Mouse (Mus musculus) limb, embryonic 14.5 days (tissue): Measurements from ENCODE around the gene Nrarp. TPM values are rescaled to one million over a fixed set of nuclear protein-coding genes. Genes with fewer than 3 reads are reported as not detected.

Experiments used
- ATAC-seq: fragments of 200-750 bp; cut with Nextera tagmentation; 2 replicates; pipeline ENCODE4 v1.8.0; 2017; ENCODE audit warnings: low read depth, moderate number of reproducible peaks, moderate TSS enrichment; ENCODE audit not compliant: low FRiP score
- DNase-seq: peaks from one replicate; pipeline ENCODE4 v3.0.0-alpha.2; 2015; ENCODE audit warnings: low spot score
- H3K27ac ChIP-seq: fragments of 300-500 bp; sonication (generic); replicated peaks from 2 replicates; pipeline ENCODE4 v1.5.1; 2014; ENCODE audit warnings: low read depth, mild to moderate bottlenecking, low read length, moderate library complexity, mixed read lengths
- H3K27me3 ChIP-seq: fragments of 300-500 bp; sonication (generic); 2 replicates; pipeline ENCODE4 v1.6.1; 2014; ENCODE audit warnings: low read length, mixed read lengths; ENCODE audit not compliant: control insufficient read depth, insufficient read depth
- H3K36me3 ChIP-seq: fragments of 300-500 bp; sonication (generic); 2 replicates; pipeline ENCODE4 v1.6.1; 2014; ENCODE audit warnings: mild to moderate bottlenecking, low read length, moderate library complexity, mixed read lengths; ENCODE audit not compliant: control insufficient read depth, insufficient read depth
- H3K4me1 ChIP-seq: fragments of 300-500 bp; sonication (generic); 2 replicates; pipeline ENCODE4 v1.6.1; 2014; ENCODE audit warnings: antibody characterized with exemption, low read length, mixed read lengths; ENCODE audit not compliant: control insufficient read depth, insufficient read depth
- H3K4me2 ChIP-seq: fragments of 300-500 bp; sonication (generic); replicated peaks from 2 replicates; pipeline ENCODE4 v1.6.1; 2014; ENCODE audit warnings: low read depth, mild to moderate bottlenecking, low read length, moderate library complexity; ENCODE audit not compliant: severe bottlenecking
- H3K4me3 ChIP-seq: fragments of 300-500 bp; sonication (generic); replicated peaks from 2 replicates; pipeline ENCODE4 v1.5.1; 2014; ENCODE audit warnings: low read length
- H3K9ac ChIP-seq: fragments of 300-500 bp; sonication (generic); 2 replicates; pipeline ENCODE4 v1.6.1; 2014; ENCODE audit warnings: mild to moderate bottlenecking, low read depth, low read length, moderate library complexity; ENCODE audit not compliant: severe bottlenecking
- H3K9me3 ChIP-seq: fragments of 300-500 bp; sonication (generic); 2 replicates; pipeline ENCODE4 v1.6.1; 2016; ENCODE audit warnings: low read length; ENCODE audit not compliant: control insufficient read depth
- POLR2A ChIP-seq: fragments of 200-500 bp; IDR thresholded peaks from 2 replicates; pipeline ENCODE4 v1.8.0; 2012; ENCODE audit warnings: inconsistent platforms, mild to moderate bottlenecking, moderate library complexity, borderline replicate concordance; ENCODE audit not compliant: insufficient read depth, insufficient read length; ENCODE audit errors: extremely low read depth
- WGBS: fragments of 180-500 bp; shearing (Covaris S2); extraction: QIAGEN DNeasy Blood & Tissue Kit; methylation state at CpG from one replicate; pipeline ENCODE4 v1.1.7; 2014; 5-methylcytosine and 5-hydroxymethylcytosine counted together
- polyA plus RNA-seq, 2 experiments: library from polyadenylated mRNA; depleted of rRNA in 1 of 2; stranded (reverse) in 1 of 2; unstranded in 1 of 2; fragments of >200 nt; fragmentation: Nextera tagmentation in 1 of 2; extraction: Ambion mirVana in 1 of 2; gene quantifications; 2 replicates each; pipeline versions ENCODE4 v1.2.1 to v1.2.3; 2012 to 2014

The Nrarp gene
- polyA plus RNA-seq, 2 experiments: 27.7 to 34.0 TPM

DNA sequence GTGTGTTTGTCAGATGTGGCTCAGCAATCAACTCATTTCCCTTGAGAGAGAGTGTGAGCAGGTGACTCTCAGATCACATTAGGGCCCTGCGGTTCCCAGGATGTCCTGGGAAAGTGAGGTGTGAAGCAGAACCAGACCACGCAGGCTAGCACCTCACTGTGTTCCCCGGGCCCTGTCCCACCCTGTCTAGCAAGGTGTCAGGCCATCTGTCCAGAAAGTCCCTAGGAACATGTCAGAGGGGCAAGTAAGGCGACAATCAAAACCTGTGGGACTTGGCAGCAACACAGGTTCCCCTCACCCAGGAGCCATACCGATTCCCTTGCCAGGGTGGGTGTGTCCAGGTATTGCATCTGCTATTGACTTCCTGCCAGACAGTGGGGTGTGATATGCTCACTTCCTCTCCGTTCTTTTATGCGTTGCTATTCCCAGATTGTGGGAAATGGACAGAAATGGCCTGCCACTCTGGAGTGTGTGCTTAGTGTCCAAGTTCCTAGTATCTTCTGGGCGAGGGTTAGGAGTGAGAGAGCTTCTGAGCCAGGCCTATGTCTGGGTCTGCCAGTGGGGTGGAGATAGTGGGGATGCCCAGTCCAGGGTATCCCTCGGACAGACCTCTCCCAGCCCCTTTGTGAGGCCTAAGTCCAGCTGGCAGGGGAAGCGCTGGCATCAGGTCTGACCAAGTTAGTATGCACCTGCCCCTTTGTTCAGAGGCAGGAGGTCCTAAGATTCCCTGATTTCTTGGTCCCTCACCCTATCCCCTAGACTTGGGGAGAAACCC, 10.0 kb upstream of the Nrarp start:
- Histone ChIP-seq H3K9me3 (no peaks in the 10 kb centered on the region), H3K4me2 (no peak overlapping the region), H3K4me1 (peaks cover 5% of the 10 kb centered on the region), H3K36me3 (no peaks in the 10 kb centered on the region), H3K27ac (no peak overlapping the region), H3K9ac (no peak overlapping the region), H3K4me3 (no peak overlapping the region), H3K27me3 (no peaks in the 10 kb centered on the region)
- no peak for TF ChIP-seq POLR2A
- ATAC-seq (no peak), DNase-seq (no peak)
- WGBS: 53% methylated on average over 10 of the region's 10 CpGs

GRCm38 (mm10) chr2:25171101-25171768, 9.3 kb upstream of the Nrarp start:
- H3K9ac ChIP-seq: no peak overlapping the region
- 80% methylated on average over 6 of the region's 6 CpGs for WGBS
- H3K4me3 ChIP-seq: no peak overlapping the region
- H3K4me1 ChIP-seq: peaks cover 5% of the 10 kb centered on the region
- DNase-seq (no peak), ATAC-seq (no peak)
- H3K9me3 ChIP-seq: no peaks in the 10 kb centered on the region
- no peak for TF ChIP-seq POLR2A
- H3K27me3 ChIP-seq: no peaks in the 10 kb centered on the region
- H3K4me2 ChIP-seq: no peak overlapping the region
- H3K27ac ChIP-seq: no peak overlapping the region
- no peaks in the 10 kb centered on the region for H3K36me3 ChIP-seq

DNA sequence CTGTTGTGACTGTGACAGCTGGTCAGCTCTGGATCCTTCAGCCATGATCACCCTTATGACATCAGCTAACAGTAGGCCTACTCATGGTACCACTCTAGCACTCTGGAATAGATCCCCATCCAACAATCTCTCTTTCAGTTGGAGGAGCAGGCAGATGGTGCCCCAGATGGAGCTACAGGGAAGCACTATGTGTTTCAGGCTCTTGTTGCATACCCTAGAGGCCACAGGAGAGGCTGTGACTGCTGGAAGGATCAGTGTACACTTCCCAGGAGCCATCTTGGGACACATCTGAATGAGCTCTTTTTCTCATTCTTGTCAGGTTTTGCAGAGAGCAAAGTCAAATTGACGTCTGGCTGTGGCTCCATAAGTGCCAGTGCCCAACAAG, 8.8 kb upstream of the Nrarp start:
- Histone ChIP-seq H3K27ac (no peak overlapping the region), H3K36me3 (no peaks in the 10 kb centered on the region), H3K4me3 (no peak overlapping the region), H3K27me3 (no peaks in the 10 kb centered on the region), H3K4me2 (no peak overlapping the region), H3K4me1 (peaks cover 9% of the 10 kb centered on the region), H3K9me3 (no peaks in the 10 kb centered on the region), H3K9ac (no peak overlapping the region)
- WGBS: 40% methylated on average over 1 of the region's 1 CpGs
- DNase-seq: no peak
- no peak for TF ChIP-seq POLR2A
- no peak for ATAC-seq

DNA sequence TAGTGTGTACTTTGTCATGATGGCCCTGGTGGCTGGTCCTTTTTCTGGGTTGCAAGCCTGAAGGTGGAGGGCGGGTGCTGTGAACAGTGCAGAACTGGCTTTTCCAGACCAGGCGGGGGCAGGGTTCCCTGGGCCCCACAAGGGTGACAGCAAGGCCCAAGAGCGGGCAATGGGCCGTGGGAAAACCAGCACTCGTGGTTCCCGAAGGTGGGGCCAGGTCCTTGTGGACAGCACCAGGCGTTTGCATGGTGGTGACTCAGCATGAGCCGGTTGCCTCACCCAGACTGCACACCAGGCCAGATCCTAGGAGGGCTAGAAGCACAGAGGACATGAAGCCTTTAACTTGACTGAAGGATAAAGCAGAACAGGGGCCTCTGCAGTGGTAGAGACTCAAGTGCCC, 7.9 kb upstream of the Nrarp start:
- Histone ChIP-seq H3K9ac (no peak overlapping the region), H3K27ac (no peak overlapping the region), H3K4me1 (peaks cover 17% of the 10 kb centered on the region), H3K4me2 (no peak overlapping the region), H3K4me3 (no peak overlapping the region), H3K27me3 (no peaks in the 10 kb centered on the region), H3K36me3 (no peaks in the 10 kb centered on the region), H3K9me3 (no peaks in the 10 kb centered on the region)
- no peak for TF ChIP-seq POLR2A
- ATAC-seq (no peak), DNase-seq (no peak)
- 66% methylated on average over 8 of the region's 8 CpGs for WGBS

- DNase-seq (no peak), ATAC-seq (no peak)
- 91% methylated on average over 4 of the region's 4 CpGs for WGBS
Measured at GRCm38 (mm10) chr2:25173821-25174220, 6.7 kb upstream of the Nrarp start.

More at GRCm38 (mm10) chr2:25173821-25174220, 6.7 kb upstream of the Nrarp start:
- TF ChIP-seq POLR2A: no peak
- no peak overlapping the region for H3K4me2 ChIP-seq
- no peak overlapping the region for H3K9ac ChIP-seq
- no peaks in the 10 kb centered on the region for H3K36me3 ChIP-seq
- no peak overlapping the region for H3K4me3 ChIP-seq
- no peaks in the 10 kb centered on the region for H3K9me3 ChIP-seq
- H3K27me3 ChIP-seq: no peaks in the 10 kb centered on the region
- H3K4me1 ChIP-seq: peaks cover 21% of the 10 kb centered on the region
- H3K27ac ChIP-seq: no peak overlapping the region
